Mouse (Mus musculus) G1E (cell line): ENCODE results near the gene Aar2.

Experiments
- CTCF ChIP-seq: IDR thresholded peaks from 2 replicates; pipeline ENCODE4 v1.5.1; 2012; ENCODE audit warnings: low read depth, low read length, inconsistent platforms, mixed read lengths
- GATA2 ChIP-seq: IDR thresholded peaks from 2 replicates; pipeline ENCODE4 v1.6.1; 2012; ENCODE audit warnings: low read depth, low read length, inconsistent platforms, borderline replicate concordance
- POLR2AphosphoS5 ChIP-seq: IDR thresholded peaks from 2 replicates; pipeline ENCODE4 v1.6.1; 2012; ENCODE audit warnings: low read depth, low read length, inconsistent platforms; ENCODE audit not compliant: insufficient replicate concordance
- TAL1 ChIP-seq: conservative IDR thresholded peaks from 2 replicates; pipeline ENCODE4 v1.6.1; 2012; ENCODE audit warnings: low read depth, low read length, inconsistent platforms, mixed read lengths

DNA sequence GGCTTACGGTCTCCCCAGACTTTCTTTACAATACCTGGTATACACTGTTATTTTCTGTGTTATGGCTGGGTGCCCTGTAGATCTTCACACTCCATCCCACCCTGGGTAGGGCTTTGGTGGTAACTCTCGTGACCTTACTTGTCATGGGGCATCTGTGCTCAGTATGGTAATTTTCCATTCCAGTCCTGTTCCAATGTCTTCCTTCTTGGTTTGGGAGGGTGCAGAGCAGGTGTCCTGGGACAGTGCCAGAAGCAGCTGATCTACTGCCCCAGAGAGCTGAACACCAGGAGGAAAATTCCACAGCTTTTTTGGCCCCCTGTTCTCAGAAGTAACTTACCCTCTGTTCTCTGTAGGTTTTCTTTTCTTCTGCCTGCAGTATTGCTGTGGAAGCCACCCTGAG is 19.1 kb downstream of the Aar2 start:
- TF ChIP-seq CTCF (no peak), TAL1 (no peak), POLR2AphosphoS5 (no peak), GATA2 (no peak)
